Mouse (Mus musculus) MEL (cell line): Measurements from ENCODE around the gene Depdc5. TPM values are rescaled to one million over a fixed set of nuclear protein-coding genes. Genes with fewer than 3 reads are reported as not detected.

Source experiments
- DNase-seq: peaks from one replicate; pipeline ENCODE4 v3.0.0; 2011; ENCODE audit warnings: low read depth, low spot score
- H3K27ac ChIP-seq: 2 replicates; pipeline ENCODE4 v1.5.1; 2012; ENCODE audit warnings: low read depth, mild to moderate bottlenecking, control low read depth, low read length, moderate library complexity; ENCODE audit not compliant: control insufficient read depth
- H3K27me3 ChIP-seq, 2 experiments: fragments of 150-350 bp in 1 of 2; sonication (generic) in 1 of 2; 2 replicates each; pipeline ENCODE4 v1.6.1; 2012; ENCODE audit warnings: low read length in 2 of 2, mild to moderate bottlenecking in 2 of 2, improper control_type of control experiment in 1 of 2, moderate library complexity in 1 of 2; ENCODE audit not compliant: insufficient read depth in 2 of 2, control insufficient read depth in 1 of 2
- H3K36me3 ChIP-seq, 2 experiments: 2 replicates each; pipeline ENCODE4 v1.6.1; 2012 to 2014; ENCODE audit warnings: low read length in 2 of 2, improper control_type of control experiment in 1 of 2, inconsistent platforms in 1 of 2, mild to moderate bottlenecking in 1 of 2; ENCODE audit not compliant: insufficient read depth in 2 of 2, control insufficient read depth in 1 of 2
- H3K4me1 ChIP-seq, 2 experiments: fragments of 150-350 bp in 1 of 2; sonication (generic) in 1 of 2; 2 replicates each; pipeline ENCODE4 v1.6.1; 2012; ENCODE audit warnings: low read length in 2 of 2, improper control_type of control experiment in 1 of 2, mild to moderate bottlenecking in 1 of 2; ENCODE audit not compliant: insufficient read depth in 2 of 2, control insufficient read depth in 1 of 2
- H3K4me3 ChIP-seq, 2 experiments: fragments of 150-350 bp in 1 of 2; sonication (generic) in 1 of 2; 2 replicates each; pipeline ENCODE4 v1.5.1; 2012; ENCODE audit warnings: low read depth in 2 of 2, low read length in 2 of 2, mild to moderate bottlenecking in 2 of 2, moderate library complexity in 2 of 2, control low read depth in 1 of 2, improper control_type of control experiment in 1 of 2; ENCODE audit not compliant: control insufficient read depth in 1 of 2, insufficient read depth in 1 of 2
- H3K79me2 ChIP-seq: 2 replicates; pipeline ENCODE4 v1.6.1; 2012; ENCODE audit warnings: mild to moderate bottlenecking, low read length, moderate library complexity; ENCODE audit not compliant: control insufficient read depth, poor library complexity, insufficient read depth
- H3K9ac ChIP-seq: 2 replicates; pipeline ENCODE4 v1.6.1; 2012; ENCODE audit warnings: low read depth, mild to moderate bottlenecking, control low read depth, low read length, moderate library complexity; ENCODE audit not compliant: control insufficient read depth, poor library complexity, severe bottlenecking
- H3K9me3 ChIP-seq: fragments of 150-350 bp; sonication (generic); replicated peaks from 2 replicates; pipeline ENCODE4 v1.6.1; 2012; ENCODE audit warnings: mild to moderate bottlenecking, low read length, improper control_type of control experiment, moderate library complexity; ENCODE audit not compliant: insufficient read depth
- BHLHE40 ChIP-seq: IDR thresholded peaks from 2 replicates; pipeline ENCODE4 v1.6.1; 2012; ENCODE audit warnings: low read depth, mild to moderate bottlenecking, inconsistent platforms, low read length, improper control_type of control experiment, borderline replicate concordance
- CTCF ChIP-seq, 3 experiments: IDR thresholded peaks in 2 of 3; conservative IDR thresholded peaks in 1 of 3; 2 replicates each; pipeline ENCODE4 v1.5.1; 2011 to 2012; ENCODE audit warnings: low read length in 3 of 3, low read depth in 2 of 3, mild to moderate bottlenecking in 2 of 3, improper control_type of control experiment in 1 of 3, inconsistent platforms in 1 of 3, mixed read lengths in 1 of 3, moderate library complexity in 1 of 3; ENCODE audit not compliant: control insufficient read depth in 1 of 3, insufficient read depth in 1 of 3, poor library complexity in 1 of 3, severe bottlenecking in 1 of 3
- E2F4 ChIP-seq: IDR thresholded peaks from 2 replicates; pipeline ENCODE4 v1.6.1; 2011; ENCODE audit warnings: low read depth, low read length, improper control_type of control experiment, borderline replicate concordance
- EP300 ChIP-seq, 2 experiments: IDR thresholded peaks; 2 replicates each; pipeline ENCODE4 v1.6.1; 2011; ENCODE audit warnings: improper control_type of control experiment in 2 of 2, low read length in 2 of 2, low read depth in 1 of 2, mild to moderate bottlenecking in 1 of 2
- ETS1 ChIP-seq: IDR thresholded peaks from 2 replicates; pipeline ENCODE4 v1.6.1; 2012; ENCODE audit warnings: low read depth, mild to moderate bottlenecking, inconsistent platforms, low read length, improper control_type of control experiment, moderate library complexity
- GABPA ChIP-seq: IDR thresholded peaks from 2 replicates; pipeline ENCODE4 v1.6.1; 2012; ENCODE audit warnings: low read depth, mild to moderate bottlenecking, inconsistent platforms, low read length, improper control_type of control experiment, moderate library complexity
- GATA1 ChIP-seq: IDR thresholded peaks from 2 replicates; pipeline ENCODE4 v1.6.1; 2011; ENCODE audit warnings: low read depth, low read length, improper control_type of control experiment
- HCFC1 ChIP-seq: IDR thresholded peaks from 2 replicates; pipeline ENCODE4 v1.6.1; 2012; ENCODE audit warnings: low read depth, mild to moderate bottlenecking, inconsistent platforms, low read length, improper control_type of control experiment, moderate library complexity
- JUND ChIP-seq: IDR thresholded peaks from 2 replicates; pipeline ENCODE4 v1.6.1; 2011; ENCODE audit warnings: low read depth, mild to moderate bottlenecking, improper control_type of control experiment, low read length
- MAFK ChIP-seq: IDR thresholded peaks from 2 replicates; pipeline ENCODE4 v1.6.1; 2011; ENCODE audit warnings: low read depth, mild to moderate bottlenecking, low read length, improper control_type of control experiment, borderline replicate concordance
- MXI1 ChIP-seq: IDR thresholded peaks from 2 replicates; pipeline ENCODE4 v1.6.1; 2011; ENCODE audit warnings: mild to moderate bottlenecking, low read depth, low read length, improper control_type of control experiment
- MYB ChIP-seq: IDR thresholded peaks from 2 replicates; pipeline ENCODE4 v1.6.1; 2011; ENCODE audit warnings: mild to moderate bottlenecking, low read depth, low read length, improper control_type of control experiment
- MYC ChIP-seq: IDR thresholded peaks from 2 replicates; pipeline ENCODE4 v1.6.1; 2011; ENCODE audit warnings: low read depth, mild to moderate bottlenecking, low read length, improper control_type of control experiment, moderate library complexity
- NELFE ChIP-seq: IDR thresholded peaks from 2 replicates; pipeline ENCODE4 v1.6.1; 2011; ENCODE audit warnings: low read depth, low read length, improper control_type of control experiment
- NRF1 ChIP-seq: IDR thresholded peaks from 2 replicates; pipeline ENCODE4 v1.6.1; 2014; ENCODE audit warnings: low read depth, mild to moderate bottlenecking, inconsistent platforms, low read length, improper control_type of control experiment, moderate library complexity; ENCODE audit not compliant: poor library complexity, insufficient read depth, severe bottlenecking
- POLR2AphosphoS2 ChIP-seq: IDR thresholded peaks from 2 replicates; pipeline ENCODE4 v1.6.1; 2011; ENCODE audit warnings: low read length, improper control_type of control experiment
- RAD21 ChIP-seq: IDR thresholded peaks from 2 replicates; pipeline ENCODE4 v1.6.1; 2011; ENCODE audit warnings: mild to moderate bottlenecking, low read depth, low read length, improper control_type of control experiment
- RCOR1 ChIP-seq: IDR thresholded peaks from 2 replicates; pipeline ENCODE4 v1.6.1; 2012; ENCODE audit warnings: low read depth, mild to moderate bottlenecking, inconsistent platforms, low read length, improper control_type of control experiment
- SIN3A ChIP-seq: IDR thresholded peaks from 2 replicates; pipeline ENCODE4 v1.6.1; 2012; ENCODE audit warnings: low read length, improper control_type of control experiment, inconsistent platforms
- SMC3 ChIP-seq: IDR thresholded peaks from 2 replicates; pipeline ENCODE4 v1.6.1; 2011; ENCODE audit warnings: low read depth, low read length, improper control_type of control experiment
- TAL1 ChIP-seq: IDR thresholded peaks from 2 replicates; pipeline ENCODE4 v1.6.1; 2012; ENCODE audit warnings: mild to moderate bottlenecking, inconsistent platforms, low read length, moderate library complexity, mixed read lengths
- TCF12 ChIP-seq: IDR thresholded peaks from 2 replicates; pipeline ENCODE4 v1.6.1; 2014; ENCODE audit warnings: low read depth, mild to moderate bottlenecking, inconsistent platforms, low read length, improper control_type of control experiment, moderate library complexity
- UBTF ChIP-seq: IDR thresholded peaks from 2 replicates; pipeline ENCODE4 v1.6.1; 2012; ENCODE audit warnings: low read depth, mild to moderate bottlenecking, inconsistent platforms, low read length, improper control_type of control experiment, moderate library complexity, borderline replicate concordance; ENCODE audit not compliant: insufficient read depth
- USF1 ChIP-seq: IDR thresholded peaks from 2 replicates; pipeline ENCODE4 v1.6.1; 2014; ENCODE audit warnings: low read depth, mild to moderate bottlenecking, inconsistent platforms, low read length, improper control_type of control experiment, moderate library complexity
- ZC3H11A ChIP-seq: IDR thresholded peaks from 2 replicates; pipeline ENCODE4 v1.6.1; 2012; ENCODE audit warnings: low read depth, mild to moderate bottlenecking, inconsistent platforms, low read length, improper control_type of control experiment
- ZKSCAN1 ChIP-seq: IDR thresholded peaks from 2 replicates; pipeline ENCODE4 v1.6.1; 2012; ENCODE audit warnings: low read depth, mild to moderate bottlenecking, inconsistent platforms, low read length, improper control_type of control experiment, moderate library complexity
- ZNF384 ChIP-seq: IDR thresholded peaks from 2 replicates; pipeline ENCODE4 v1.6.1; 2012; ENCODE audit warnings: low read depth, mild to moderate bottlenecking, inconsistent platforms, low read length, improper control_type of control experiment
- polyA plus RNA-seq, 2 experiments: library from polyadenylated mRNA; stranded (reverse) in 1 of 2; unstranded in 1 of 2; fragments of >175 nt in 1 of 2; fragments of >200 nt in 1 of 2; gene quantifications; 2 replicates each; pipeline versions ENCODE4 v1.2.1 to v1.2.4; 2012; ENCODE audit warnings: low replicate concordance in 2 of 2, low read depth in 1 of 2; ENCODE audit not compliant: insufficient read length in 2 of 2, insufficient read depth in 1 of 2, missing spikeins in 1 of 2
- total RNA-seq: library from RNA; depleted of rRNA; stranded (reverse); fragments of 300-350 nt; gene quantifications from 2 replicates; pipeline ENCODE4 v1.2.3, GENCODE M21; 2012

The Depdc5 gene
- total and polyA plus RNA-seq, 3 experiments, result 20.3 to 23.9 TPM; not detected in 1

DNA sequence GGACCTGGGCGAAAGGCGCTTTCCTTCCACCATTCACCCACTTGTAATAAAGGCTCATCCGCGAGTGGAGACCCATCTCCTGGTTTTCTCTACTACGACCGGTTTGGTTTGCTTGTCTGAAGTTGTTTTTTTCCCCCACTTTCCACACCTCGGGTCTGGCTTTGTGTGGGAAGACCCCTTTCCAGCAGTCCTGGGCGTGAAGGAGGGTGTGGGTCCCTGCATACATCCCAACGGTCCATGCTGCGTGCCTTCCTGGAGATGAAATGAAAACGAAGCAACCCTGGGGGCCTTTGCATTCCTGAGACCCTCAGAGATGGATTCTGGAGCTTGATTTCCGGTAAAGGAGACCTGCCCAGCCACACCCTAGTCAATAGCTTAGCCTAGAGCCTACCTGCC, 155.9 kb downstream of the Depdc5 start (continued):
- TF ChIP-seq UBTF (no peak), SIN3A (peak; percentile 36; the same call in 1 of the 2 replicates), GATA1 (no peak), NRF1 (no peak)

DNA sequence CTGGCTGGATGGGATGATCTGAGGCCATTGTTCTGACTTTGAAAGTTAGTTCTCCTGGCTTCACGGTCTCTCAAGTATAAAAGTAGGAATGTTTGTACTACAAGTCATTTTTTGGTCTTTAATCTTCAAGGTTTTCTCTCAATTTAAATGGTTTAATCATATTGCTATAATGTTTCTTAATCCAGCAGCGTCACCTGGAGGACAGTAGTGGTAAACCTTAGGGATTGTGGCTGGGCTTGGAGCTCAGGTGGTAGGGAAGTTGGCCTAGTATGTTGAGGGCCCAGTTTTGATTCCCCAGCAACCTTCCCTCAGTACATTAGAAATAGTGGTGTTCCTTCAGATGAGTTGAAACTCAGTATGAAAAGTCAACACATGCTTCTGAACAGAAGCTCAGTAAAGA, 158.1 kb downstream of the Depdc5 start:
- TF ChIP-seq E2F4 (no peak), TCF12 (no peak), JUND (no peak), TAL1 (no peak), RCOR1 (no peak), BHLHE40 (no peak), GABPA (no peak), USF1 (no peak), CTCF (IDR thresholded peaks at IDR 0.05 in 2 of 3, conservative IDR thresholded peaks at IDR 0.05 in 1 of 3; ENCODE audit: control insufficient read depth in 1 of 3, insufficient read depth in 1 of 3, low read depth in 2 of 3, low read length in 3 of 3, poor library complexity in 1 of 3, severe bottlenecking in 1 of 3) (peak; percentile 20 to 53 (median 26); a peak in 4 of 6 replicates), SMC3 (peak; percentile 26), MYB (no peak), RAD21 (peak; percentile 46), EP300 (IDR thresholded peaks at IDR 0.05; ENCODE audit: low read depth in 1 of 2, low read length in 2 of 2) (no peak), NRF1 (no peak), MAFK (no peak), ETS1 (no peak), ZNF384 (no peak), HCFC1 (no peak), ZC3H11A (no peak), MXI1 (no peak; the same call in 1 of the 2 replicates), MYC (no peak), ZKSCAN1 (no peak), POLR2AphosphoS2 (no peak), SIN3A (0 out of 2 replicates have a peak, but pooled peaks have one; percentile 11), NELFE (no peak)
- TF ChIP-seq, all 39 proteins: peak for 4
- H3K4me3 ChIP-seq, result no peak overlapping the region

More for the DNA sequence above, 158.1 kb downstream of the Depdc5 start:
- H3K79me2 ChIP-seq, result peaks cover 53% of the 10 kb centered on the region
- H3K9me3 ChIP-seq, result no peaks in the 10 kb centered on the region
- H3K9ac ChIP-seq, result no peak overlapping the region
- no peaks in the 10 kb centered on the region for H3K27me3 ChIP-seq
- peaks cover 34 to 39% of the 10 kb centered on the region in 2 experiments for H3K4me1 ChIP-seq
- no peak overlapping the region for H3K27ac ChIP-seq
- DNase-seq, result peak; percentile 48
- peaks cover 21 to 50% of the 10 kb centered on the region in 2 experiments for H3K36me3 ChIP-seq
